Mouse (Mus musculus) bone marrow macrophage, adult 2 months (primary cell): ENCODE results near the gene Dnmt3b. TPM values are rescaled to one million over a fixed set of nuclear protein-coding genes. Genes with fewer than 3 reads are reported as not detected.
"Not testable (repeated sequence)": the region's sequence is repeated elsewhere in the genome, so short reads cannot be mapped to it uniquely, and the experiment has no call there.

ENCODE experiments used
- H3K27ac ChIP-seq: 2 replicates; pipeline ENCODE4 v1.5.1; 2012; ENCODE audit warnings: low read depth, low read length; ENCODE audit not compliant: insufficient read depth
- H3K4me1 ChIP-seq: 2 replicates; pipeline ENCODE4 v1.6.1; 2012; ENCODE audit warnings: low read length; ENCODE audit not compliant: control insufficient read depth, insufficient read depth
- H3K4me3 ChIP-seq: 2 replicates; pipeline ENCODE4 v1.5.1; 2012; ENCODE audit warnings: mild to moderate bottlenecking, low read length, moderate library complexity; ENCODE audit not compliant: insufficient read depth
- CTCF ChIP-seq: IDR thresholded peaks from 2 replicates; pipeline ENCODE4 v1.5.1; 2012; ENCODE audit warnings: low read depth, mild to moderate bottlenecking, low read length, moderate library complexity
- POLR2A ChIP-seq: IDR thresholded peaks from 2 replicates; pipeline ENCODE4 v1.6.1; 2012; ENCODE audit warnings: mild to moderate bottlenecking, low read depth, low read length, borderline replicate concordance
- polyA plus RNA-seq: library from polyadenylated mRNA; stranded (reverse); fragments of >200 nt; gene quantifications from 2 replicates; pipeline ENCODE4 v1.2.4, GENCODE M21; 2012; ENCODE audit not compliant: missing spikeins, insufficient read depth, insufficient read length

Gene Dnmt3b
- polyA plus RNA-seq, 1 experiment = 1.4 TPM

- Histone ChIP-seq H3K4me1 (no peaks in the 10 kb centered on the region), H3K4me3 (no peak overlapping the region), H3K27ac (no peak overlapping the region)
- TF ChIP-seq CTCF (peak; percentile 54; the same call in 1 of the 2 replicates), POLR2A (no peak)
These were observed 61.6 kb downstream of the Dnmt3b start for GRCm38 (mm10) chr2:153710701-153711330.

- H3K4me1 ChIP-seq = no peaks in the 10 kb centered on the region
- no peak overlapping the region for H3K27ac ChIP-seq
- TF ChIP-seq CTCF = no peak
- TF ChIP-seq POLR2A = no peak
- no peak overlapping the region for H3K4me3 ChIP-seq
These were observed 63.4 kb downstream of the Dnmt3b start for GRCm38 (mm10) chr2:153712646-153713091.

- Histone ChIP-seq H3K27ac (no peak overlapping the region), H3K4me1 (no peaks in the 10 kb centered on the region)
These were observed 64.0 kb downstream of the Dnmt3b start for GRCm38 (mm10) chr2:153713227-153713626.

GRCm38 (mm10) chr2:153717861-153718260 is 68.6 kb downstream of the Dnmt3b start:
- H3K4me1 ChIP-seq, H3K27ac ChIP-seq, H3K4me3 ChIP-seq: not testable (repeated sequence)

More at GRCm38 (mm10) chr2:153713227-153713626, 64.0 kb downstream of the Dnmt3b start:
- H3K4me3 ChIP-seq = no peak overlapping the region
- TF ChIP-seq CTCF = no peak
- TF ChIP-seq POLR2A = no peak

GRCm38 (mm10) chr2:153723098-153723497 is 73.8 kb downstream of the Dnmt3b start:
- TF ChIP-seq POLR2A = no peak
- TF ChIP-seq CTCF = no peak
- Histone ChIP-seq H3K27ac (no peak overlapping the region), H3K4me3 (no peak overlapping the region), H3K4me1 (no peaks in the 10 kb centered on the region)

- no peak overlapping the region for H3K4me3 ChIP-seq
These were observed 75.2 kb downstream of the Dnmt3b start for GRCm38 (mm10) chr2:153724424-153724823.

GRCm38 (mm10) chr2:153724871-153725270 is 75.6 kb downstream of the Dnmt3b start:
- no peak for TF ChIP-seq CTCF
- TF ChIP-seq POLR2A = no peak
- Histone ChIP-seq H3K27ac (no peak overlapping the region), H3K4me1 (no peaks in the 10 kb centered on the region), H3K4me3 (no peak overlapping the region)

More at GRCm38 (mm10) chr2:153724424-153724823, 75.2 kb downstream of the Dnmt3b start:
- TF ChIP-seq CTCF (no peak), POLR2A (no peak)
- H3K27ac ChIP-seq = no peak overlapping the region
- H3K4me1 ChIP-seq = no peaks in the 10 kb centered on the region

GRCm38 (mm10) chr2:153725291-153725690 is 76.0 kb downstream of the Dnmt3b start:
- H3K4me1 ChIP-seq = no peaks in the 10 kb centered on the region
- TF ChIP-seq POLR2A = no peak
- TF ChIP-seq CTCF = no peak
- H3K4me3 ChIP-seq = no peak overlapping the region
- H3K27ac ChIP-seq = no peak overlapping the region

- Histone ChIP-seq H3K4me1 (no peaks in the 10 kb centered on the region), H3K4me3 (no peak overlapping the region), H3K27ac (no peak overlapping the region)
- TF ChIP-seq CTCF (no peak), POLR2A (no peak)
These were observed 84.8 kb downstream of the Dnmt3b start for GRCm38 (mm10) chr2:153734033-153734432.

Other genes starting within 250 kb of the Dnmt3b start
- not detected in 2 replicates for gene 4930404H24Rik, start 156.7 kb upstream of the Dnmt3b start, polyA plus RNA-seq
- gene Nol4l, start 119.5 kb upstream of the Dnmt3b start, polyA plus RNA-seq = 15.9 and 19.2 TPM in 2 replicates
- gene Commd7, start 16.7 kb upstream of the Dnmt3b start, polyA plus RNA-seq = 51.6 and 52.0 TPM in 2 replicates
- not detected in 2 replicates for gene Dnmt3c, start 47.2 kb downstream of the Dnmt3b start, polyA plus RNA-seq
- gene Mapre1, start 91.8 kb downstream of the Dnmt3b start, polyA plus RNA-seq = 93.2 and 93.8 TPM in 2 replicates
- gene Efcab8, start 130.5 kb downstream of the Dnmt3b start, polyA plus RNA-seq = not detected in 2 replicates
- gene Sun5, start 221.6 kb downstream of the Dnmt3b start, polyA plus RNA-seq = not detected in 2 replicates
- not detected in 2 replicates for gene Bpifb2, start 225.6 kb downstream of the Dnmt3b start, polyA plus RNA-seq